Mouse (Mus musculus) CH12.LX (cell line): Measurements from ENCODE around the gene Cradd. TPM values are rescaled to one million over a fixed set of nuclear protein-coding genes. Genes with fewer than 3 reads are reported as not detected.
A peak's percentile ranks its signal among the peaks of the same experiment; 100 is the strongest.

Source experiments
- DNase-seq: peaks from one replicate; pipeline ENCODE4 v3.0.0-alpha.2; 2013; ENCODE audit errors: extremely low read depth
- H3K27ac ChIP-seq: 2 replicates; pipeline ENCODE4 v1.5.1; 2012; ENCODE audit warnings: low read depth, mild to moderate bottlenecking, control low read depth, moderate library complexity; ENCODE audit not compliant: insufficient read depth
- H3K27me3 ChIP-seq: replicated peaks from 2 replicates; pipeline ENCODE3; 2012; ENCODE audit warnings: inconsistent platforms
- H3K36me3 ChIP-seq, 2 experiments: replicated peaks in 1 of 2; 2 replicates each; pipeline versions ENCODE3 to v1.6.1; 2012; ENCODE audit warnings: inconsistent platforms in 1 of 2, low read length in 1 of 2, mild to moderate bottlenecking in 1 of 2, mixed read lengths in 1 of 2, moderate library complexity in 1 of 2; ENCODE audit not compliant: control insufficient read depth in 1 of 2, insufficient read depth in 1 of 2
- H3K4me1 ChIP-seq, 2 experiments: 2 replicates each; pipeline ENCODE4 v1.6.1; 2012; ENCODE audit warnings: inconsistent platforms in 1 of 2, moderate library complexity in 1 of 2; ENCODE audit not compliant: insufficient read depth in 2 of 2, control insufficient read depth in 1 of 2
- H3K4me2 ChIP-seq: 2 replicates; pipeline ENCODE4 v1.6.1; 2012; ENCODE audit warnings: low read depth, mild to moderate bottlenecking, control low read depth; ENCODE audit not compliant: poor library complexity, insufficient read depth, severe bottlenecking
- H3K4me3 ChIP-seq, 3 experiments: fragments of 150-350 bp in 1 of 3; sonication (generic) in 1 of 3; replicated peaks in 1 of 3; 2 replicates each; pipeline versions ENCODE3 to v1.5.1; 2011 to 2012; ENCODE audit warnings: low read depth in 2 of 3, low read length in 2 of 3, mild to moderate bottlenecking in 2 of 3, moderate library complexity in 2 of 3, control low read depth in 1 of 3, improper control_type of control experiment in 1 of 3, inconsistent platforms in 1 of 3, mixed read lengths in 1 of 3; ENCODE audit not compliant: poor library complexity in 1 of 3
- H3K79me2 ChIP-seq: replicated peaks from 2 replicates; pipeline ENCODE4 v1.6.1; 2012; ENCODE audit warnings: mild to moderate bottlenecking, moderate library complexity; ENCODE audit not compliant: control insufficient read depth, poor library complexity, insufficient read depth, severe bottlenecking; ENCODE audit errors: extremely low read depth
- H3K9ac ChIP-seq: 2 replicates; pipeline ENCODE4 v1.6.1; 2012; ENCODE audit warnings: low read depth, mild to moderate bottlenecking, control low read depth, moderate library complexity; ENCODE audit not compliant: insufficient read depth
- H3K9me3 ChIP-seq: replicated peaks from 2 replicates; pipeline ENCODE3; 2012; ENCODE audit warnings: low read length, inconsistent platforms, mixed read lengths
- BHLHE40 ChIP-seq: IDR thresholded peaks from 2 replicates; pipeline ENCODE4 v1.6.1; 2011; ENCODE audit warnings: mild to moderate bottlenecking, low read depth, low read length, improper control_type of control experiment
- CHD1 ChIP-seq: IDR thresholded peaks from 2 replicates; pipeline ENCODE4 v1.6.1; 2012; ENCODE audit warnings: low read depth, low read length, improper control_type of control experiment, inconsistent platforms
- CHD2 ChIP-seq: IDR thresholded peaks from 2 replicates; pipeline ENCODE4 v1.6.1; 2011; ENCODE audit warnings: low read length, improper control_type of control experiment
- CTCF ChIP-seq, 2 experiments: IDR thresholded peaks in 1 of 2; conservative IDR thresholded peaks in 1 of 2; 2 replicates each; pipeline ENCODE4 v1.5.1; 2011 to 2012; ENCODE audit warnings: low read depth in 2 of 2, low read length in 2 of 2, improper control_type of control experiment in 1 of 2, inconsistent platforms in 1 of 2, mild to moderate bottlenecking in 1 of 2, moderate library complexity in 1 of 2
- E2F4 ChIP-seq: IDR thresholded peaks from 2 replicates; pipeline ENCODE4 v1.6.1; 2011; ENCODE audit warnings: low read depth, low read length, improper control_type of control experiment; ENCODE audit not compliant: insufficient replicate concordance
- ETS1 ChIP-seq: conservative IDR thresholded peaks from 2 replicates; pipeline ENCODE4 v1.6.1; 2012; ENCODE audit warnings: low read depth, mild to moderate bottlenecking, inconsistent platforms, low read length, improper control_type of control experiment, moderate library complexity
- HCFC1 ChIP-seq: IDR thresholded peaks from 2 replicates; pipeline ENCODE4 v1.6.1; 2012; ENCODE audit warnings: low read depth, mild to moderate bottlenecking, inconsistent platforms, low read length, improper control_type of control experiment
- IRF4 ChIP-seq: IDR thresholded peaks from 2 replicates; pipeline ENCODE4 v1.6.1; 2014; ENCODE audit warnings: low read depth, mild to moderate bottlenecking, inconsistent platforms, low read length, improper control_type of control experiment
- JUN ChIP-seq: IDR thresholded peaks from 2 replicates; pipeline ENCODE4 v1.6.1; 2011; ENCODE audit warnings: low read depth, mild to moderate bottlenecking, low read length, improper control_type of control experiment, moderate library complexity; ENCODE audit not compliant: insufficient read depth
- MAFK ChIP-seq: IDR thresholded peaks from 2 replicates; pipeline ENCODE4 v1.6.1; 2011; ENCODE audit warnings: low read length, improper control_type of control experiment; ENCODE audit not compliant: insufficient replicate concordance
- NRF1 ChIP-seq: IDR thresholded peaks from 2 replicates; pipeline ENCODE4 v1.6.1; 2014; ENCODE audit warnings: low read depth, mild to moderate bottlenecking, inconsistent platforms, low read length, improper control_type of control experiment, moderate library complexity
- RAD21 ChIP-seq: IDR thresholded peaks from 2 replicates; pipeline ENCODE4 v1.6.1; 2011; ENCODE audit warnings: low read depth, mild to moderate bottlenecking, low read length, improper control_type of control experiment, moderate library complexity
- SMC3 ChIP-seq: IDR thresholded peaks from 2 replicates; pipeline ENCODE4 v1.6.1; 2011; ENCODE audit warnings: low read depth, low read length, improper control_type of control experiment
- TCF12 ChIP-seq: IDR thresholded peaks from 2 replicates; pipeline ENCODE4 v1.6.1; 2014; ENCODE audit warnings: low read depth, mild to moderate bottlenecking, inconsistent platforms, low read length, improper control_type of control experiment
- ZC3H11A ChIP-seq: IDR thresholded peaks from 2 replicates; pipeline ENCODE4 v1.6.1; 2012; ENCODE audit warnings: low read depth, mild to moderate bottlenecking, inconsistent platforms, low read length, improper control_type of control experiment
- ZNF384 ChIP-seq: IDR thresholded peaks from 2 replicates; pipeline ENCODE4 v1.6.1; 2012; ENCODE audit warnings: low read depth, low read length, improper control_type of control experiment, inconsistent platforms
- dilution Hi-C: fragments of 300-500 bp; cut with MboI; formaldehyde crosslinking; loops from 2 replicates; pipeline ENCODE4 v1.14.3; 2020; ENCODE audit warnings: low sequenced_read_pairs; ENCODE audit not compliant: extremely low pct_unique_long_range_greater_than_20kb, extremely low pct_ligation_motif_present
- in situ Hi-C: fragments of 300-500 bp; cut with MboI; formaldehyde crosslinking; loops from 3 replicates; pipeline ENCODE4 v1.14.3; 2019; ENCODE audit warnings: low sequenced_read_pairs, low pct_ligation_motif_present, low pct_unique_long_range_greater_than_20kb, mixed read lengths
- polyA plus RNA-seq: library from polyadenylated mRNA; unstranded; fragments of >175 nt; gene quantifications from 2 replicates; pipeline ENCODE4 v1.2.1, GENCODE M21; 2012; ENCODE audit warnings: low read depth; ENCODE audit not compliant: insufficient read length
- total RNA-seq, 2 experiments: library from RNA; depleted of rRNA; stranded (reverse); fragments of 300-350 nt in 1 of 2; fragments of >200 nt in 1 of 2; gene quantifications; 2 replicates each; pipeline ENCODE4 v1.2.3; 2012 to 2014

Cradd gene
- total and polyA plus RNA-seq, 3 experiments = 5.6 to 8.8 (median 5.6) TPM

DNA sequence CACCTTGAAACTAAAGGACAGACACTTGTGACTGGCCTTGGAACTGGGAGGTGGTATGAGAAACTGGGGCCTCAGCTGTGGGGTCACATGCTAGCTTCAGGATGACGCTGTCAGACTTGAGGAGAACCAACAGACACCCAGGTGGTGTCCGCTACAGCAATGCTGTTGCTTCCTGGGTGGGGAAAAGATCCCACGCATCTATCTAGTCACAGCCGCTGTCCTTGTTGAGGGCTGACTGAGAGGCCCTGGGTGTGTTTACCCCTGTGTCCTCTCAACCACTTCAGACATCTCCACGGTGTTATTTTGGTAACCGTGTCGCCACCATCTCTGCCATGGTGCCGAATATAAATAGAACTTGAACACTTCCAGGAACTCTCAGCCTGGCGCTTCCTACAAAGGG, 10.4 kb downstream of the Cradd start:
- Histone ChIP-seq H3K36me3 (peaks cover 0 to 24% of the 10 kb centered on the region in 2 experiments), H3K9ac (no peak overlapping the region), H3K4me1 (peaks cover 8 to 50% of the 10 kb centered on the region in 2 experiments; a peak in 3 of 4 replicates), H3K4me3 (no peak overlapping the region), H3K79me2 (no peaks in the 10 kb centered on the region), H3K4me2 (no peak overlapping the region), H3K9me3 (no peaks in the 10 kb centered on the region), H3K27ac (no peak overlapping the region), H3K27me3 (no peaks in the 10 kb centered on the region)
- dilution Hi-C loops = no loop called here
- DNase-seq = peak; percentile 41
- in situ Hi-C loops = loop anchor here (10.0 kb wide), 1 partner anchor 219 kb away; no protein-coding TSS in a partner anchor
- TF ChIP-seq MAFK (no peak), ZNF384 (no peak), E2F4 (no peak), BHLHE40 (peak; percentile 45), CTCF (conservative IDR thresholded peaks at IDR 0.05 in 1 of 2, IDR thresholded peaks at IDR 0.05 in 1 of 2; ENCODE audit: low read depth in 2 of 2, low read length in 2 of 2) (no peak), ZC3H11A (no peak), IRF4 (no peak), HCFC1 (no peak), TCF12 (peak; percentile 36; the same call in 1 of the 2 replicates), RAD21 (no peak), CHD1 (no peak), ETS1 (peak; percentile 76)

- Histone ChIP-seq H3K9ac (no peak overlapping the region), H3K27ac (no peak overlapping the region)
Measured at GRCm38 (mm10) chr10:95310688-95311441, 13.1 kb downstream of the Cradd start.

More at GRCm38 (mm10) chr10:95310688-95311441, 13.1 kb downstream of the Cradd start:
- Histone ChIP-seq H3K27me3 (no peaks in the 10 kb centered on the region), H3K4me1 (peaks cover 7 to 36% of the 10 kb centered on the region in 2 experiments; a peak in 3 of 4 replicates), H3K4me3 (no peak overlapping the region), H3K4me2 (no peak overlapping the region), H3K79me2 (no peaks in the 10 kb centered on the region), H3K9me3 (no peaks in the 10 kb centered on the region)
- dilution Hi-C loops (no loop called here), in situ Hi-C loops (loop anchor here (10.0 kb wide), 1 partner anchor 216 kb away; no protein-coding TSS in a partner anchor)
- no peak for TF ChIP-seq TCF12
- no peak for TF ChIP-seq CHD2
- TF ChIP-seq SMC3 = no peak
- TF ChIP-seq JUN = no peak
- TF ChIP-seq ZC3H11A = no peak
- TF ChIP-seq NRF1 = no peak
- TF ChIP-seq, all 38 proteins: peak for 0
- H3K36me3 ChIP-seq = peaks cover 0 to 18% of the 10 kb centered on the region in 2 experiments
- DNase-seq = no peak
